Mouse (Mus musculus): Measurements from ENCODE around the gene Selenot. TPM values are rescaled to one million over a fixed set of nuclear protein-coding genes. Genes with fewer than 3 reads are reported as not detected.

The Selenot gene
- polyA plus RNA-seq, 1 experiment from 2014 or later = 15.3 TPM

Other genes starting within 250 kb of the Selenot start
- 13.1 and 13.6 TPM in 2 replicates for gene Tsc22d2, start 161.9 kb upstream of the Selenot start, polyA plus RNA-seq (2016; fragmentation: Nextera tagmentation; extraction: Ambion mirVana)
- 40.0 and 41.1 TPM in 2 replicates for gene Eif2a, start 50.8 kb upstream of the Selenot start, polyA plus RNA-seq (2016; fragmentation: Nextera tagmentation; extraction: Ambion mirVana)
- gene Serp1, start 50.7 kb upstream of the Selenot start, polyA plus RNA-seq (2016; fragmentation: Nextera tagmentation; extraction: Ambion mirVana) = 121 and 123 TPM in 2 replicates
- not detected in 2 replicates for gene Erich6, start 60.6 kb downstream of the Selenot start, polyA plus RNA-seq (2016; fragmentation: Nextera tagmentation; extraction: Ambion mirVana)
- gene Siah2, start 115.8 kb downstream of the Selenot start, polyA plus RNA-seq (2016; fragmentation: Nextera tagmentation; extraction: Ambion mirVana) = 5.6 TPM in 2 replicates
- gene Mindy4b-ps, start 245.7 kb downstream of the Selenot start, polyA plus RNA-seq (2016; fragmentation: Nextera tagmentation; extraction: Ambion mirVana) = not detected in 2 replicates

Measured in liver, embryonic 12.5 days (tissue).